Mouse (Mus musculus) MEL (cell line): ENCODE data around the gene Olfr592.

ENCODE experiments used
- ELF1 ChIP-seq: IDR thresholded peaks from 2 replicates; pipeline ENCODE4 v1.6.1; 2014; ENCODE audit warnings: low read depth, mild to moderate bottlenecking, inconsistent platforms, low read length, improper control_type of control experiment, moderate library complexity
- MEF2A ChIP-seq: IDR thresholded peaks from 2 replicates; pipeline ENCODE4 v1.6.1; 2014; ENCODE audit warnings: low read depth, mild to moderate bottlenecking, inconsistent platforms, low read length, improper control_type of control experiment; ENCODE audit not compliant: poor library complexity, insufficient replicate concordance, severe bottlenecking; ENCODE audit errors: extremely low read depth
- MXI1 ChIP-seq: IDR thresholded peaks from 2 replicates; pipeline ENCODE4 v1.6.1; 2011; ENCODE audit warnings: mild to moderate bottlenecking, low read depth, low read length, improper control_type of control experiment
- POLR2A ChIP-seq, 2 experiments: IDR thresholded peaks; 2 replicates each; pipeline ENCODE4 v1.6.1; 2011 to 2012; ENCODE audit warnings: low read length in 2 of 2, mild to moderate bottlenecking in 2 of 2, control low read depth in 1 of 2, improper control_type of control experiment in 1 of 2, low read depth in 1 of 2, moderate library complexity in 1 of 2; ENCODE audit not compliant: control insufficient read depth in 1 of 2, insufficient read depth in 1 of 2, poor library complexity in 1 of 2
- RAD21 ChIP-seq: IDR thresholded peaks from 2 replicates; pipeline ENCODE4 v1.6.1; 2011; ENCODE audit warnings: mild to moderate bottlenecking, low read depth, low read length, improper control_type of control experiment
- SIN3A ChIP-seq: IDR thresholded peaks from 2 replicates; pipeline ENCODE4 v1.6.1; 2012; ENCODE audit warnings: low read length, improper control_type of control experiment, inconsistent platforms

DNA sequence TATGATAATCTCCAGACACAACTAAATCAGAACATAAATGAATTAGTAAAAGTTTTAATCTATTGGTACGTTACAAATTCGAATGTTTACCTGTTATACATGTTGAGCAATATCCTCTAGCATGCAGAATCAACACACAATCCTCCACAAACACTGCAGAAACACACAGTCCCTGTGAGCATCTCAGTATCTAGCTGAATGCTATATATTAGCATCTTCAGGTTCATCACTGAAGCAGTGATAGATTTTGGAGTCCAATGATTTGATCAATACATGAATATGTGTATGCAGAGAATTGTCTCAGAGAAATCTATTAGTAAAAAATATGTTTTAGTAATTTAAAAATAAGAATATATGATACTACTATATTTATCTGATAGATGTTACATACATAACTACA is 28.3 kb upstream of the Olfr592 start, which contains the start of gene Olfr589:
- TF ChIP-seq MXI1 (no peak), RAD21 (no peak), MEF2A (no peak), ELF1 (no peak), SIN3A (no peak), POLR2A (IDR thresholded peaks at IDR 0.05; ENCODE audit: control insufficient read depth in 1 of 2, insufficient read depth in 1 of 2, low read depth in 1 of 2, low read length in 2 of 2, poor library complexity in 1 of 2) (no peak)
